Mouse (Mus musculus) brain, embryonic 14.5 days (tissue): ENCODE data around the gene Ccdc34.

Experiments used
- CTCF ChIP-seq: fragments of 200-500 bp; IDR thresholded peaks from 2 replicates; pipeline ENCODE4 v1.5.1; 2012; ENCODE audit warnings: inconsistent platforms, mild to moderate bottlenecking, moderate library complexity, borderline replicate concordance; ENCODE audit not compliant: insufficient read depth, insufficient read length; ENCODE audit errors: extremely low read depth
- POLR2A ChIP-seq: fragments of 200-500 bp; IDR thresholded peaks from 2 replicates; pipeline ENCODE4 v1.6.1; 2012; ENCODE audit warnings: mild to moderate bottlenecking, inconsistent platforms, borderline replicate concordance; ENCODE audit not compliant: poor library complexity, insufficient read depth, insufficient read length, severe bottlenecking; ENCODE audit errors: extremely low read depth

- TF ChIP-seq CTCF (no peak), POLR2A (no peak)
These were observed 2.0 kb downstream of the Ccdc34 start for GRCm38 (mm10) chr2:110019656-110020055.
